Mouse (Mus musculus): ENCODE measurements around the gene Gm45194. TPM values are rescaled to one million over a fixed set of nuclear protein-coding genes. Genes with fewer than 3 reads are reported as not detected.

The Gm45194 gene
- not detected in 2 replicates for polyA plus RNA-seq (2012; rRNA removed)

DNA sequence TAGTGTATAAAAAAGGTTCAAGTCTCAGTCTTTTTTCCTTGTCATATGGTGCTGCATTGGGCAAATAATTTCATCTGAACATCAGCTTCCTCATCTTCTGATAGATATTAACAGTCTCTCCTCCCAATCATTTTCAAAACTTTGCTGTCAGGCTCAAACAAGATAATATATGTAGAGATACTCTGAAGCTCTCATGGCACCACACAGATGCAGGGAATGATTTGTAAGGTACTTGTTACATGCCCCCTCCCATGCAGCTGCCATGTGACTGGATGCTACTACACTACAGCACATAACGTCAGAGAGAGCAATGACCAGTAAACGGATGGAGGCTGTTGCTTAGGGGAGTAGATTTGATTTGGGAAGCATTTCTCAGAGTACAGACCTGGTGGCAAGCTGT is at the start of gene Gm45194:
Gm45194 (plus strand) TSS at position 301 of the 400 bp plus-strand sequence.
- DNase-seq (ENCODE audit: low read depth, low spot score): no peak
- whole genome bisulfite sequencing: 34% methylated on average over 2 of the region's 2 CpGs

DNA sequence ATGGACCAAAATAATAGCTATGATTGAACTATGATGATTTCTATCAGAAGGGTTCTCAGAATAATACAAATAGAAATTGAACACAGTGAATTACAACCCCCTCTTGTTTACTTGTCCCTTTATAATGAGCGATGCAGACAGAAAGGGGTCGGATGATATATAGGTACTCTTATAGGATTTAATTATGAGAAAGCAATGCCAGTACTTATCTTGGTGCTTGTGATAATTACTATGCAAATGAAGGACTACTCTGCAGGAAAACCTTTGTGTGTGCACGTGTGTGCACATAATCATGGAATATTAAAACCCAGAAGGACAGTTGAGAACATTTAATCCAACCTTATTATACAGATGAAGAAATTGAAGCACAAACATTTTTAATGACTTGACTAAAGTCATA is 35.3 kb upstream of the Gm45194 start:
- no peak for DNase-seq (ENCODE audit: low read depth, low spot score)
- WGBS: 63% methylated on average over 3 of the region's 3 CpGs

DNA sequence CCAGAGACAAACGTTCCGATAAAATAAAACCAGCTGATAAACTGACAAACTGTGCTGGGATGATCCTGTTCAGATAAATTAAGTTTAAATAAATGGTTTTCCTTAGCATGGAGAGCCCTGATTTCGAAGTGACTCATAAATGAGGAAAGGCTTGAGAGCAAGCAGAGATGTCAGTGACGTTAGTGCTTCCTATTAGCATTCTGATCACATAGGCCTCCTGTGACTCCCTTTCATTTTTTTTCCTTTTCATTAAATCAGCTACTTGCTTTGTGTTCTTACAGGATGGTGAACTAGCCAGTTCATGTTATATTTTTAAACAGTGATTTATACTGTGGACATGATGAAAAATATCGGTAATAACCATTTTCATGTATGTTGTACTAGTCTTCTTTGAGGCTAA is 9.9 kb upstream of the Gm45194 start:
- 73% methylated on average over 5 of the region's 5 CpGs for WGBS
- no peak for DNase-seq (ENCODE audit: low read depth, low spot score)

DNA sequence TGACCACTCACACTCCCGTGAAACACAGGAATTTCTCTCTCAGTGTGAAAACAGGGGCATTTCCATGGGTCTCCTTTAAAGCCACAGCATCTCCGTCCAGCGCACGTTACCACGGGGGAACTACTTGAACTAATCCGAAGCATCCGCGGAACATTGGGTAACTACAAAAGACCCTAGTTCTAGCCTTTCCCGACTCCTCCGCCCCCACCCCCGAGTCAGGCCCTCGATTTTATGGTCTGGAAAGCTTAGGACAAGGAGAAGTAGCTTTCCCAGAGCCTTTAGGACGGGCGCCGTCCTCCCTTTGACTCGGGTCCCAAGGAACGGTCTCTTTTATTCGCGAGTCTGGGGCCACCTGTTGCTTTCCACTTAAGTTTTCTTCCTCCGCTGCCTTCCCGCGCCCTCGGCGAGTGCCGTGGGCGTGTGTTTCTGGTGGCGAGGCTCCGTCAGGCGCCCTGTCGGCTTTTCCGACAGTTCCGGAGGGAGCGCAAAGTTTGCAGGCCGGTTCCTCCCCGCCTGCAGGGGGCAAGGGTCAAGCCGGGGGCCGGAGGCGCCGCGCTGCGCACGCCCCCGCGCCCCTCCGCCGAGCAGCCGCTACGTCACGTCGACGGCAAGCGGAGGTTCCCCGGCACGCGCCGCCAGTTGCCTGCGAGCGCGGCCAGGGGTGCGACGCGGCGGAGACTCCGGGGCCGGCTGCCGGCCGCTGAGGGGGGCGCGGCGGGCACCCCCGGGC is 3.3 kb downstream of the Gm45194 start:
- DNase-seq (ENCODE audit: low read depth, low spot score): no peak
- 38% methylated on average over 70 of the region's 71 CpGs for WGBS

DNA sequence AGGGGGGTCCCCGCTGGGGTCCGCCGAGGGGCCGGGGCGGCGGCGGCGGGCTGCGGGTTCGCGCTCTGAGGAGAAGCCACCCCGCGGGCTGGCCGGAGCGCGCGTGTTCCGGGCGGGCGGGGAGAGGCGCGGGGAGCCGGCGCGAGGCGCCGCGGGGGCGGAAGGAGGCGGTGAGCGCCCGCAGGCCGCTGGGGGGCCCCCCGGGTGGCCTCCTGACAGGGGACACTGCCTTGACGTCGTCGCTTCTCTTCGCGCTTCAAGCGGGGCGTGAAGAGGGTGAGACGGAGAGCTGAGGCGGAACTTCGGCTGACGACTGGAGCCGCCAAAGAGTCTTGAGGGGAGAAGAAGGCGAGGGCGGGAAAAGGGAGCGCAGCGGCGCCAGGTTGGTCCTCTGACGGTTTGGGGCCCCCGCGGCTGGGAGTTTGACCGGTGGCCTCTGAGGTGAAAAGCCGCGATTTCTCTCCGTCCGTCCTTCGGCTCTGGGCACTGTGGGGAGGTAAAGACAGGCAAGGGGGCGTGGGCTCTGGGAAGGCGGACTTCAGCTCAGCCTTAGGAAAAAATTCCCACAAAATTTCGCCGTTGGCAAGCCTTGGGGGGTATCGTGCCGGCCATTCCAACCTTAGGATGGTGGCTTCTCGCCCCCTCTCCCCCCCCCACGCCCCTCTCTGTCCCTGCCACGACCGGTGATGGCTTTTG is 4.0 kb downstream of the Gm45194 start:
- WGBS: 44% methylated on average over 70 of the region's 70 CpGs
- DNase-seq (ENCODE audit: low read depth, low spot score): no peak

DNA sequence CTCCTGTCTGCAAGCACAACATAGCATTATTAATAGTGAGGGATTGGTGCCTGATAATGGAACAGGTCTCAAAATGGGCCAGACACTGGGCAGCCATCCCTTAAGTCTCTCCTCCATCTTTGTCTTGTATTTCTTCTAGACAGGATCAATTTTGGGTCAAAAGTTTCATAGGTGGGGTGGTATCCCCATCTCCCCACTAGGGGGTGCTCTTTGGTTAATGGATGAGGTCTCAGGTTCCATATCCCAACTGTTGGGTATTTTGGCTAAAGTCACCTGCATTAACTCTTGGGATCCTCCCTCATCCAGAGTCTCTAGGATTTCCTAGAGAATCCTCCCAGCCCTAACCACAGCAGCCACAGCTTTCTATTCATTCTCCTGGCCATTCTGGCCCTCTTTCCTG is 26.2 kb downstream of the Gm45194 start:
- no peak for DNase-seq (ENCODE audit: low read depth, low spot score)

DNA sequence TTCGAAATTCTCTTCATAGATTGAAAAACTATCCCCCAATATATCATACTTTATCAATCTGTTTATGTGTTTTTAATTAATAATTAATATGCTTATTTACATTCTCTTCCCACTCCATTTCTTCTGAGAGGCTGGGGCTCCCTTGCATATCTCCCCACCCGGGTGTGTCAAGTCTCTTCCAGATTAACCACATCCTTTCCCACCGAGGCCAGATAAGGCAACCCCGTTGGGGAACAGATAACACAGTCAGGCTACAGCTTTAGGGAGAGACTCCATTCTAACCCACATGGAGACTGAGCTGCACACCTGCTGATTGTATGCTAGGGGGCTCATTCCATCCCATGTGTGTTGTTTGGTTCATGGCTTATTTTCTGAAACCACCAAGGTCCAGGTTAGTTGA is 69.7 kb downstream of the Gm45194 start:
- WGBS: 61% methylated on average over 4 of the region's 4 CpGs
- DNase-seq (ENCODE audit: low read depth, low spot score): no peak

DNA sequence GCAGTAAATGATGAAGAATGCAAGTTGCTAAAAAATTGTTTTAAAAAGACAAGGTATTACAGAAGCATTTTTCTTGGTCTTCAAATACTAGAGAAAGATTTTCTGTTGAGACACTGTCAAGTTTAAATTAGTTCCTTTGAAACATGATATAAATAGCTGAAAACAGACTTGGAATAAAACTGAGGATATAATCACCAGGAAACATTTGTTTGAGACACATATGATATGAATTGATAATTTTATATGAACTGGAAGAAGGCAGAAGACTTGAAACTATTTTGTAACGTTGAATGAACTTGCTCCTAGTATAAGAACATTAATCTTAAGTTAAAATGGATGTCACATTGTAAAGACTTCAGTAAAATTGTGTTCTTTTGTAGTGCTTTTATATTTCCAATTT is 108.5 kb downstream of the Gm45194 start:
- no peak for DNase-seq (ENCODE audit: low read depth, low spot score)
- 18% methylated on average over 1 of the region's 1 CpGs for WGBS

DNA sequence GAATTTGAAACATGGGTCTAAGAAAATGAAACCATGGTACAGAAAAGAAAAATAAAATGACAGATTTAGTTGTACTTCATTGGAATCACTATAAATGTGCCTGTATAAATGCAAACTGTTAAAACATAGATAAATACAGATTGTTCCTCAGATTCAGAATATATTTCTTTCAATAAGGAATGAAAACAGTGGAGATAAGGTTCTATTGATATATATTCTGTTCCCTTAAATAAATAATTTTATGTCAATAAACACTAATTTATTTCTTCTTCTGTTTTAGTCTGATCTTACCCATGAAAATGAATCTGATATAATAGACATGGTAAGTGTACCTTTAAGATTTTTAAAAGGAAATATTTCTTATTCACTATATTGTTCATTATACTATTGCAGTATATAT is 119.5 kb downstream of the Gm45194 start, which contains the start of gene Tex16:
Tex16 (plus strand) TSS at position 301 of the 400 bp plus-strand sequence.
- DNase-seq (ENCODE audit: low read depth, low spot score): no peak

DNA sequence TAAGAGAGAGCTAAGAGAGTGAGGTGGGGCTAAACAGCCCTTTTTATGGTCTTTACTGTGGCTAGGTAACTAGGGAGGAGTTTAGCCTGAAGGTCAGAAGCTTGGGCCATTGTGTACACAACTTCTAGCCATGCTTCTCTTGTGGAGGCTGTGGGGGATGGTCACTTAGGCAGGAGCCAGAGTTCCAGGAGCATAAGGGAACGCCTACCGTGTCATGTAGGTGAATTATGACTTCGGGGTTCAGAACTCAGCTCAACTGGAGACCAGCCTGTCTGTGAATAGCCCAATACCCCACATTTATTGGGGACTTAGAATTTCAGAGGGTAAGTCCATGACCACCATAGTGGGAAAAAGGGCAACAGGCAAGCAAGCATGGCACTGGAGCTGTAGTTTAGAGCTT is 347.6 kb downstream of the Gm45194 start, which contains the start of gene 4933403O08Rik:
4933403O08Rik (plus strand) TSS at position 301 of the 400 bp plus-strand sequence.
- 80% methylated on average over 3 of the region's 3 CpGs for WGBS
- no peak for DNase-seq (ENCODE audit: low read depth, low spot score)

DNA sequence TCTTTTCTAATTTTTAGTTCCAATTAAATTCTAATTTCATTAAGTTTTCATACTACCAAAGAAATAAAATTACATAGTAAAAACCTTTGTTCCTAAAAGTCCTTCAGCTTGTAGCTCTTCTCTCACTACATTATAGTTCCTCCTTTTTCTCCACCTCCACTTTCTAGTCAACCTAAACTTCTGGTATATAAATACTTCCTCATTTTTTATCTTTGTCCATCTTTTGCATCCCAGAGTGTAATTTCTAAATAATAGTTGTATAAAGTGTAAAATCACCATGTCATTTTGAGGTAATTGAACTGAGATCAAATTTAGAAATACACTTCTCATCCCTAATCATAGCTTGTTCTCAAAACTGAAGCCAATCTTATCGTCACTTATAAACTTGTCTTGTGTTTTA is 351.7 kb downstream of the Gm45194 start:
- WGBS: 74% methylated on average over 1 of the region's 1 CpGs
- no peak for DNase-seq (ENCODE audit: low read depth, low spot score)

DNA sequence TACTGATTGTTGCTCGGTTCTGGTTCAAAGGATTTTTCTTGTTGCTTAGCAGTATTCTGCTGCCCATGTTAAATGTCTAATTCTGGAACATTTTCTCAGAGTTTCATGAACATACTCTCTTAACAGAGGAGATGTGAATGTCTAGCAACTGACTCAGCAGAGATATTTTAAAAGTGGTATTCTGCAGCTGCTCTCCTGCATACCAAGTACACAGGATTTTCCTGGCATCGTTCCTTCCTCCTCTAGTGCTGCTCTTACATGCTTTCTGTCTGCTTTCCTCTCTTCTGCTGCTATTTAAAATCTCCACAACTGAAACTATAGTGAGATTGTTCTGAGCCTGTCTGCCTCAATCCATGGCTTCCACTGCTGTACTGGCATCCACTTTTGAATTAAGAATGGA is 364.3 kb downstream of the Gm45194 start:
- no peak for DNase-seq (ENCODE audit: low read depth, low spot score)
- WGBS: 61% methylated on average over 2 of the region's 2 CpGs

DNA sequence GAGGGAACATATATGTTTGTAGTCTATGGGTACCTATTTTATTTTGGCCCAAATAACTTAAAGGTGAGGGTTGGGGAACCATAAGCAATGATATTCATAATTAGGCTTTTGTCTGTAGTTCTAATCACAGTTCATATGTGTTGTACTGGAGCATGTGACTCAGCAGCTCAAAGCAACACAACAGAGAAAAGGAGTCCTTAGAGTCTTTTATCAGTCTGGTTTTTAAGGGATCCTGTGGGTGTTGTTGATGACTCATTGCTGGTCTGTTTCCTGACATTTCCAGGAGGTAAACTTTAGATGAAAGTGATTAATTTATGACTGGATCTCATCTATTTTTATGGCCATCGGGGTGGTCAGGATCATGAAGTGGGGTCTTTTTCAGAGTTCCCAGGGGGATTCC is 382.4 kb downstream of the Gm45194 start:
- no peak for DNase-seq (ENCODE audit: low read depth, low spot score)
- 58% methylated on average over 1 of the region's 1 CpGs for WGBS

Other genes starting within 250 kb of the Gm45194 start
- 0.02 and 0.07 TPM in 2 replicates for gene Hdx, start 194.3 kb upstream of the Gm45194 start, polyA plus RNA-seq (2012; rRNA removed)
- gene Tex16, start 119.6 kb downstream of the Gm45194 start, polyA plus RNA-seq (2012; rRNA removed): not detected in 2 replicates